Mouse (Mus musculus) cerebellum, adult 18-20 months (tissue): ENCODE measurements at regions not wholly inside any gene's neighbourhood (a gene's known extent, or its start where the extent isn't known, plus 50 kb on each side); places are given as distances from the start of the nearest gene placed in this dataset.

ENCODE experiments used
- DNase-seq, 2 experiments: peaks; one replicate each; pipeline ENCODE4 v3.0.0; 2021

DNA sequence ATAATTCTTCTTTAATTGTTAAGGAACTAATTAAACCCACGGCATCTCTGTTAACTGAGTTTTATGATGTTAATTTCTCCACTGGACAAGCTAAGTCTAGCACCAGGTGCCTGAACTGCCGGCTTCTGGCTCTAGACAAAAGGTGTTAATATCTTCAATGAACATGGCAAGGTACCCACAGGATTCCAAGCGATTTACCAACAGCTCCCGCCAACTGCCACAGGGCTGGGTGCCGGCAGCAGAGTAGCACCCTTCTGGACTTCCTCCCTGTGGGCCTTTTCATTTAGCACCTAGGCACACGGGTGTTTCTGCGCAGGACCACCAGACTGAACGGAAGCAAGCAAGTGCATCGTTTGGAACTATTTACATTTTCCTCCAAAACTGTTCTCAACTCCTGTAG lies 320.2 kb downstream of the Mycn start:
- no peak for DNase-seq

DNA sequence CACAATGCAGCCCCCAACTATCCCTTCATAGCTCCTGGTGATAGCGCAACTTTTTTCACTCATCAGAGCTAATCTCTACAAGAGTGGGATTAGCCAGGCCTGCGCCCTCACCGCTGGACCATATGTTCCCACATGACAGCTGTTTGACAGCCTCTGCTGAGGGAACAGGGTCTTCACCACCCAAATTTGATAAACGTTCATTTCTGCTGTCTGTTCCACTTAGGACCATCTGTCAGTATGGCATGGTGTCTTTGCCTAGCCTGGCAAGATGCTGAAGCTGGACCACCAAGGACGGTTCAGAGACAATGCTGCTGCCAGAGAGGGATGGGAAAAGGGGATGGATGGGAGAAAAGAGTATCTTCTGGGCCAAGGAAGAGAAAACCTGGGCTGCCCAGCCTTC lies 321.4 kb downstream of the Mycn start:
- DNase-seq = no peak

DNA sequence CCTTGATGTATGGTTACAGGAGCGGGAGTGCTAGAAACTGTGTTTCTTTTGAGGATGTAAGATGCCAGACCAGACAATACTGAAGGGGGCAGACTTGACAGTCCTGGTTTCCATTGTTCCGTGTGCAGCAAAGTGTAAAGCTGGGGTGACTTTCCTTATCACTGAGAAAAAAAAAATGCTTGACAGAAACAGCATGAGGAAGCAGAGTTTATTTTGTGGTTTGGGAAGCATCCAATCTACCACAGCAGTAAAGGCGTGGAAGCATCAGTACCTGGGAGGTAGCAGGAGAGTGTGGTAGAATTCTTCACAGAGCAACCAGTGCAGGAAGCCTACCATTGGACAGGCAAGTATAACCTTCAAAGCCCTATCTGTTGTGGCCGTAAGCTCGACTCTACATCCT lies 322.3 kb downstream of the Mycn start:
- no peak for DNase-seq

DNA sequence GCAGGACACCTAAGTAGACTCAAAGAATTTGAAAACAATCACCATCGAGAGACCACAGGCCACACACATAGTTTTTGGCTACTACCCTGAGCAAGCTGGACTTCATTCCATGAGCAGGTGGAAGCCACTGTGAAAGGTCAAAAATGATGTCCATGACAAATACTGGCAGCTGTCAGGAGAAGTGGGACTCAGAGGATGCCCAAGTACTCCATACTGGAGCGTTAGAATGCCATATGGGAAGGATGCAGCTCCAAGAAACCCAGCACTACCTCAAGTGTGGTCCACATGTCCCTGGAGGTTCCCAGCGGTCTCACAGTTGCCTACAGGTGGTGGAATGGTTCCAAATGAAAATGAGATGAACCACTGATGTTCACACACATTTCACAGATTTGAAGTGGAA lies 329.2 kb downstream of the Mycn start:
- DNase-seq = no peak

DNA sequence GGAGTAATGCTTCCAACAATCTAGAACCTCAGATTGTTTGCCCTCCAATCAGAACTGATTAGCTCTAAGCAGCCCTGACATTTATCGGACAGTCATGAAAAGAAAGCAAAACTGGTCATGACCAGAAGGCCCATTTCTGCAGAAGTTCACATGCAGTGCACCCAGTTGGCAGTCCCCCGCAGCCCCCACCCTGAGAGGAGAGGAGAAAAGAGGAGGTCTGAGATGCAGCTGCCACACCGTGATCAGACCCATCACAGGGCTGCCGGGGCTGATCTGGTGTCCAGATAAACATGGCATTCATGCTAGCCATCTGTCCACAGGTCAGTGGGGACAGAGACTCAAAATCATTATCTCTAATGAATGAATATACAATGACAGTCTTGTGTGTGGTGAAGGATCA lies 330.9 kb downstream of the Mycn start:
- DNase-seq = no peak

DNA sequence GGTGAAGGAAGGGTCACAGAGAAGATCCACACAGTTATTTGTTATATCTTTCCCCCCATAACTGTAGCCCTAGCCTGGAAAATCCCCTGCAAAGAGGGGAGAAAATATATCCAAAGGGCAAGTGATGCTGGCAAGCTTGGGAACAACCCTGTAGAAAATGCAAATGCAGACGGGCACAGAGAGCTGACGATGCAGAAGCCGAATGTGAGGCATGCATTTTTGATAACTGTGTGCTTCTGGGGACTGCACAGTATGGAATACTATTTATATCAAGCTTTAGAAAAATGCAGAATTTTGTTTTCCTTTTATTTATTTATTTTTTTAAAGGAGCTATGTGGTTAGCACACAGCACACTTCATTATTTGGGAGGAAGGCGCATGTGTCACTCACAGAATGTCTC lies 333.7 kb downstream of the Mycn start:
- no peak for DNase-seq

DNA sequence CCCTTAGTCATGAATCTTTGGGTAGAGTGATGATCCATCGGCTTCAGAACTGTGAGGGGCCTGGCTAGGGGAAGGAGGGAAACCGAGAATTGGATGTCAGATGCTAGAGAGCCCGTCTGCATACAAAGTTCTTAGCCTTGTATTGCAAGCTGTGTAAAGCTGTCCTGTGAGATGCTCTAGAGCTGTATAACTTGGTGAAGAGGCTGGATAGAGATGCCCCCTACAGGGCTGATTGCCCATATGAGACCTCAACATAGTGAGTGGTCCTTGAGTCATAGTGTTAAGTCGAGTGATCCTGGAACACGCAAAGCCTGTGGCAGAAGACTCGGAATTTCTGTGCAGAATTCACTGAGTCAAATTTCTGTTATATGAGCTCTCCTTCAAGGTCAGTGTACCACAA lies 334.8 kb downstream of the Mycn start:
- no peak for DNase-seq

DNA sequence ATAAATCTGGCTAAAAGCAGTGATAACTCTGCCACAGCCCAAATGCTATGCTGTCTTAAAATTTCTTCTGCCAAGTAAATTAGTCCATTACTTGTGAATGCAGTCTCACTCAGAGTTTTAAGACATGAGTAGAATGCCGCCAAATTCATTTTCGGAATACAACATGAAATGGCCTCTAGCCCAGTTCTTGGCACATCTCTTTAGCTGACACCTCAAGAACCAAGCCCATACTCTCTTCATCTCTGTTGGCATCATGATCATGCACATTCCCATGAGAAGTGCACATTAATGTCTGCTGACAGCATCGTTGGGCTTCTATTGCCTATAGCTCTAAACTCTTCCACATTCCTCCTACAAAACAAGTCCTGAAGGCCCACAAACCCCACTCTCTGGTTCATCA lies 336.2 kb downstream of the Mycn start:
- no peak for DNase-seq

DNA sequence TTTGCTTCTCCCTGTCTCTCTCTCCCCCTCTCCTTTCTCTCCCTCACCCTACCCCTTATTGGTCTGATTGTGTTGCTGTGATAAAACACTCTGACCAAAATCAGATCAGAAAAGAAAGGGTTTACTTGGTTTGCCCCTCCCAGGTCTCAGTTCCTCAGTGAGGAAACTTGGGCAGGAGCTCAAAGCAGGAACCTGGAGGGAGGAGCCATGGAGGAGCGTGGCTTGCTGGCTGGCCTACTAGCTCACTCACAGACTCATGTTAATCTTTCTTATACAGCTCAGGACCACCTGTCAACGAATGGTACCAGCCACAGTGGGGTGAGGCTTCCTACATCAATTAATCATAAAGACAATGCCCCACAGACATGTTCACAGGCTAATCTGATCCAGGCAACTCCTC lies 339.4 kb downstream of the Fam49a start:
- no peak for DNase-seq

DNA sequence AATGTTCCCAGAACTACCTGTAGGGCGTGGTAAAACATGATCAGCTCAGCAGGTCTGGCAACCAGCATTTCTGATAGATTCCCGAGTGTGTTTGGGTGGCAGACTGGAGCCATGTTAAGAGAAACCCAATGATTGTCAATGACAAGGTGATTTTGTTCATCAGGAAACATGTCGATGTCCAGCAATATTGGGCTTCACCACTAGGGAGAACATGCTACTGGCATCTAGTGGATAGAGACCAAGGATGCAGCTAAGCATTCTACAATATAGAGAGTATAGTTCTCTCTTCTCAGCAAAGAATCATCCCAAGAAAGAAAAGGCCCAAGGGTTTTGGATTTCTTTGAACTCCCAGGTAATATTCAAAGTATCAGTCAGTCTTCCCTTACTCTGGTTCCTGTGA lies 333.5 kb downstream of the Fam49a start:
- no peak for DNase-seq

DNA sequence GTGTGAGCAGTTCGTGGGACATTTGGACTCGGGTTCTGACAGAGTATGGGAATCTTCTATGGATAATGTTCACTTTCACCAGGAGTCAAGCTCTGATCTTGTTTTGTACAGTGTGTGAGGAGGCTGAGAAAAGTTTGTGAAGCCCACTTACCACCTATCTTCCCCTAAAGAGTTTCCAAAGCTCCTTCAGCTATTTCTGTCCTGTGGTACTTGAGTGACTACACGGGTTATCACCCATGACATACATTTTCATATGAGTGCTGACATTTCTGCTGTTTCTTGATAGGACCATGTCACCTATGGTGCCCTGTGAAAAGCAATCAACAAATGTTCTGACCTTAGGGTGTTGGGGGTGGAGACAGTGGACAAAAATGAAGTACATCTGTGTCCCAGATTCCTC lies 332.6 kb downstream of the Fam49a start:
- DNase-seq = no peak

DNA sequence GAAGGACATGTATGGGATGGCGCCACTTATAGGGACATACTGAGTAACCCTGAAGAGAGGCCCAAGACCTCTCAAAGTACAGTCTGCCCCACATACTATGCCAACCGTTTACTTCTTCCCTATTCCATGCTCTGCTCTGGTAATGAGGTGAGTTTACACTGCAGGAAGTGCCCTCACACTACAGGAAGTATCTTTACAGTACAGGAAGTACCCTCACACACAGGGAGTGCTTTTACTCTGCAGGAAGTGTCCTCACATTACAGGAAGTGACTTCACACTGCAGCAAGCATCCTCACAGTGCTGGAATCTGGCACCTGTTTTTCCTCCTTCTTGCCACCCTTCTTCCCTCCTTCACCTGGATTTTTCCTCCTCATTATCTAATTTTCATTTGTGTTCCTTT lies 331.4 kb downstream of the Fam49a start:
- no peak for DNase-seq

DNA sequence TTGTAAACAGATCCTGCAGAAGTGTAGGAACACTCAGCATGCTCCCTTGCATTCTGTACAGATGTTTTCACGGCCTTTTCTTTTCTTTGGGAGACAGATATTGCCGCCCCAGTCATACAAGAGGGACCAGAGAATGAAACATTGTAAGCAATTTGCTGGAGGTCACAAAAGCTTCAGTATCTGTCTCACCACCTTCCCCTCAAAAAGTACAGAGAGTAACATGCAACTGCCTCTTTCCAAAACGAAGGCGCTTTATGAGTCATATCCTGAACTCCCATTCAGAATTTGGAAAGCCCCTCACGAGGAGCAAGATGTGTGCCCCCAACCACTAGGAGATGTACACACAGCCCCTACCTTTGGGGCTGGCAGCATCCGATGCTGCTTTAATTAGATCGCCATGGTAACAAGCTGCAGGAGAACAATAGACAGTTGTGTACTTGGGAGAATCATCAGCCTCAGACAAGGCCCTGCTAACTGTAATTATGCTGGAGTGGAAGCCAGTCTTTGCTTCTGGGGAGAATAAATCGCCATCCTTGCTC lies 328.9 kb downstream of the Fam49a start:
- no peak for DNase-seq

DNA sequence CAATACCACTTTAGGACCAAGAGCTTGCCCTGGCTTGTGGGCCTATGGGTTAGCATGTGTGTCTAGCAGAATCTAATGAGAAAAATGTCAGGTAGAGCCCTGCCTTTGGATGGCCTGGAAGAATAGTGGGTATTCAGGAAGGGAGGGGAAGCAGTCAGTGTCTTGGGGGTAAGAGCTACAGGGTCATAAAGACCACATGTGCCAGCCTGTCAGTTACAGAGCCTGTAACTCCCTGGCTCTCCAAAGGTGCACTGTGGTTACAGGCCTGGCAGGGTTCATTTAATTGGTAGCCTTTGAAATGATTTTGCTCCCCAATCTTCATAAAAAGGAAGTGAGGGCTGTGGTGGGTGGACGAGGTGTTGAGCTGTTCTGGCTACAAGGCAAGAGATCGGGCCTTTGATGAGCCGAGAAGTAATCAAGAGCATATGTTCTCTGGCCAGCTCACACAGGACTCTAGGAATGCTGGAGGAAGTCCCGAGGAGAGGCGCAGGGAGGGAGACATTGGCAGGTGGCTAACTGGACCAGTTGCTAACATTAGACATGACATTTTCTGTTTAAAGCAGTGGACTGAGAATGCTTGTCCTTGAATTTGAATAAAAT lies 326.9 kb downstream of the Fam49a start:
- no peak for DNase-seq

DNA sequence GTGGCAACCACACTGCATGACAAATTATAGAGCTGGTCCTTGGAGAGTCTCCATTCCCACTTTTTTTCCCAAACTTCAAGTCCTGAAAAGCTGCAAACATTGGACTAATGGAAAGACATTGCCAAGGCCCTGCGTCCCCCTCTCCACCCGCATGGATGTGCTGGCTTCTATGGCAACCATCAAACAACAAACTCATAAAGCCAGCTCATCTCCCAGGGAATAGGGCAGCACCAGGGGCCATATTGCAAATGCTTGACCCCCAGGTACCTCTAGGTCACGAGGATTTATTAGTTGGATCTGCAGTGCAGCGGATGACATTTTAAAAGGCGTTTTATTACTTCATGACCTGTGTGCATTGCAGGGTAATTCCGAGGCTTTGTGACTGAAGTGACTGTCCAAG lies 324.5 kb downstream of the Fam49a start:
- DNase-seq = no peak

DNA sequence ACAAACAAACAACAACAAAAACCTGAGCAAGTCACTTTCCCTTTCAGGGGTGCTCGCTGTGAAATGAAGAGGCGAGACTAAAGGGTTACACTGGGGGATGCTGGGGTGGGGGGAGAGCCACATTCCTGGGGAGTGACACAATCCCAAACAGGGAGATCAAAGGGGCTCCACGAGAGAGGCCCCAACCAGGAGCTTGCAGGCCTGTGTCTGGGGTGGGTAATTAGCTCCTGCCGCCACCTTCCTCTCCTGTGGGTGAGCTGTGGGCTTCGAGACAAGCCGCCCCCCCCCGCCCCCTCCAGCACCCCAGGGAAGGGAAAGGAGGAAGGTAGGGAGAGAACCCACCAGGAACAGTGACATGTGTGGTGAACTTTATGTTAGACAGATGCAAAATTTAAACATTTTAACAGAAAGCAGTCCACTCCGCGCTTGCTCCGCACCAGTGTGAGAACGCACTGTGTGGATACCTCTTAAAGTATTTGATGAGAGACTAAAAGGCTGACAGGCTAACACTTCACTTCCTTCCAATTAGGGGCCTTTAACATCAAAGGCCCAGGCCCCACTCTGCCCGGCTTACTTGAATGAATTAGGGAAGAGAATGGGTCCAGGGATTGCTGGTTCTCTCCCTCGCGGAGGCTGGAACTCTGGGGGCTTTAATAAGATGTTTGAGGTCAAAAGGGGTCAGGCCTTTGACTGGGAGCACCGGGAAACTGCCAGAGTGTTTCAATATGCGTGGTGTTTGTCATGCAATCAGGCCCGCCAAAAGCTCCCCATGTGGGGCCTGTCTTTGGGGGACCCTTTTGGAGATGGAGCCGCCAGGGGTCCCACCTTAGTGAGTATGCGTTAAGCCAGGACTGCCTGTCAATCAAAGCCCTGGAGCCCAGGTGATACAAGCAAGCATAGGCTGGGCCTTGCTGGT lies 319.6 kb downstream of the Fam49a start:
- no peak for DNase-seq

DNA sequence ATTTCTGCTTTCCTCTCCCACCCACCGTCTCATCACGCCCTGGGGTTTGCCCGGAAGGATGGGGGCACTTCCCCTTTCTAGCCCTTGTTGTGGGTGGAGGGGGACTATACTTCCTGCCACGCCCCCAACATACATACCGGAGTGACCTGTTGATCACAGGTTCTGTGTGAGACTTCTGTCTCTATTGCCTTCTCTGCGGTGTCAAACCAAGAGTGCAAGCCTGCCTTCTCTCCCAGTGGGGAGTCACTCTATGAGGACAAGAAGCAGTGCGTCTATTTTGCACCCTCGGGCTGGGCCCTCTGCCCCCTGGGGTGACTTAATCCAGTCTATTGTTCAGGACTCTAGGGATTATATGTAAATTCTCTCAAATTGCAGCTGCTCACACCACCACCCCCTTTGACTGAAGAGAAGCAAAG lies 318.8 kb downstream of the Fam49a start:
- no peak for DNase-seq

DNA sequence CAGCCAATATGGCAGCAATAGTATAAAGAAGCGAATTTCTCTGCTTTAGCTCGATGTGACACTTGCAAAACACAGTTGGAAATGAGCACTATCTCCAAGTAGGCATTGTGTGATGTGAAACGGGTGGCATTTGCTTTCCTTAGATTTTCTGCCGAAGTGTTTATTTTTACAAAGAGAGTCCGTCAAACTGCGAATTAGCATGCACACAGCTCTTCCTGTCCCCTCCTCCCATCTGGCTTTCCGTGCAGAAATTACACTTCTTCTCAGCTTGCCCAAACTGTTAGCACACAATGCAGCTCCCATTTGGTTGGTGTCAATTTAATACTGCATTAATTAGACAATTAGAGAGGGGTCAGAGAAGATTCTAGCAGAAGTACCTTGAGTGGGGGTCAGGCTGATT lies 316.3 kb downstream of the Fam49a start:
- DNase-seq = no peak

DNA sequence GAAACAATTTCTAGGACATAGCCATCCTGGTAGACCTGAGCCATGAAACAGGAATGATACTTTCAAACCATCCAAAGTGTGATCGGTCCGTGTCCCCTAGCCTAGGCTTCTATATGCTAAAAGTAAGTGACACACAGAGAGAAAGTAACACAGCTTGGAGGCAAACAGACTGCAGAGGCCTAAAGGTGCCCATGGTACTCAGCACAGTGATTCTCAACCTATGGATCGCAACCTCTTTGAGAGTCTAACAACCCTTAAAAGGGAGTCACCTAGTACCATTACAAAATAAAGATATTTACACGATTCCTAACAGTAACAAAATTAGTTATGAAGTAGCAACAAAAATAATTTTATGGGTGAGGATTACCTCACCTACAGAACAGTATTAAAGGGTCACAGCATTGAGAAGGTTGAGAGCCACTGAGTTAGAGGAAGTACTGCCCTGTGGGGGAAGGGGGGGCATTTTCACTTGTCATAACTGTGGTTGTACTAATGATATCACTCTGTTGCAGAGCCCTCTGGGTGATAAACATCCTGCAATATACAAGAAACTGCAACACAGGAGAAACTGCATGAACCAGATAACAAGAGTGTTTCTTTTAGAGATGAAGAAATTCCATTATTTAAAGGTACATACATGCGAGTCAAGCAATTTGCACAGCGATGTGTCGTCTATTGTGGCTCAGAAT lies 308.8 kb downstream of the Fam49a start:
- no peak for DNase-seq

DNA sequence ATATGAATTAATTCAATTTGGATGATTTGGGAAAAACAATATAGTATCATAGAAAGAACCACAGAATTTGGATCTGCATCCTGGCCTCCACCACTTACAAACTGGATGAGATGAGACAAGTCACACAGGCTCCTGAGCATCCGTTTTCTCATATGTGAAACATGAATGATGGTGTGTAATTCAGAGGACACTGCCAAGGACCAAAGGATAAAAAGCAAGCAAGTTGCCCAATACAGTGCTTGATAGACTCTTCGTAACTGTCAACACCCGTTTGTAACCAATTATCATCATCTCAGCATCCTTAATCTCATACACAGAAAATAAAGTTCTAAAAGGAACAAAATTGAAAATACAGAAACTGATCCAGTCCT lies 305.8 kb downstream of the Fam49a start:
- no peak for DNase-seq

DNA sequence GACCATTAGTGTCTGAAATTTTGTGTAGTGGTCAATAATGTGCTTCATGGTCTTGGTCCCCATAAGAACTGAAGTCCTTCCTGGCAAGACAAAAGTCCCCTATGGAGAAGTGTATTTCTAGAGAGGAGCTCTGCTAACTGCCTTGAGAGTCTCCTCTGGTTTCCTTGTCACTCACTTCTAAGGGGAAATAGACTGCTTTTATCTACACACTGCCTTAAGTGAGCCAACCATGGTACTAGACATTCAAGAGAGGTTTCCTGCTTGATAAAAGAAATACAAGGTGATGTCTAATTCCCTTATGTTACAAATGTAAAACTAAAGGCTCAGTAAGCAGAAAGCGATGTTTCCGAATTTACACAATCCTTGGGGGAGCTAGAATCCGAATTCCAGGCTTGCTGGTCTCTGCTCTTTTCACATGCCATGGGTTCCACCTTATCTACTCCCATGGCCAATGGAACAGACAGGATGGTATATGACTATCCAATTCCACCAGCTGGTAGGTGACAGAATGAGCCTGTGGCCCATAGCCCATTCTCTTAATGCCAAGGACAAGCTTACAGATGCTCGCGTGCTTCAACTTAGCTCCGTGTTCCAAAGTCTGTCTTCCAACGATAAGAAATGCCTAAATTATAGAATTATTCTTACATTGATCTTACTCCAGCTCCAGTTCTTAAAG lies 305.3 kb downstream of the Fam49a start:
- DNase-seq = no peak

DNA sequence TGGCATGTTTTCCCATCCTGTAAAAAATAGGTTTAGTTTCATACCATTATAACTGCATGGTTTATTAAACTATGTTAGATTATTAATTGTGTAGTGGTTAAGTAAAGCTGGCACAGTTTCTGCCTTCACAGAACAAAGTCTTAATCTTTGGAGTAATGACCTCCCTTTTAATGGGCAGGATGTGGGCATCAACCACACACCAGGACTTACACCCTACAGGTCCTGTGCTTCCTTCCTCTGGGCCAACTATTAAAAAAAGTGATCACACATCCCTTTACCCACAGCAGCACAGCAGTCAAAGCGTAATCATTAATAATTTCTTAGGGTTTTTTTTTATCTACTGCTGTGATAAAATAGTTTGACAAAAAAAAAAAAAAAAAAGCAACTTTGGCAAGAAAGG lies 300.3 kb downstream of the Fam49a start:
- no peak for DNase-seq

DNA sequence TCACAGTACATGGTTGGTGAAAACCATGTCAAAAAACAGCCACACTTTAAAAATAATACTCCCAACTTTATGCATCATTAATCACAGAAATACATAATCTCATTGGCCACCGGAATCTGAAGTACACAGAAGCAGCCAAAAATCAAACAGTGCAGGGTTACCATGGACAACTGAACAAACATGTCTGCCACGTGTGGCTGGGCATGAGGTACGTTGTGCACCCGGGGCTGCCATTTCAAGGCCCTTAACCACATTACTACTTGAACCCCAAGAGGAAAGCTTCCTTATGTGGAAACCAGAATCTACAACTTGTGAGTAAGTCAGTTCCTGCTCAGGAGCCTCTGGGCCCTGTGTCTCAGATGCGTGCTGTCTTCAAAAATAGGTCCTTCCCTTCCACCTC lies 289.9 kb downstream of the Fam49a start:
- no peak for DNase-seq
